Mouse (Mus musculus): ENCODE measurements around the gene Arhgap45. TPM values are rescaled to one million over a fixed set of nuclear protein-coding genes. Genes with fewer than 3 reads are reported as not detected.

Arhgap45 gene
- total and polyA plus RNA-seq, 3 experiments, result 3.5 to 16.6 (median 5.1) TPM

DNA sequence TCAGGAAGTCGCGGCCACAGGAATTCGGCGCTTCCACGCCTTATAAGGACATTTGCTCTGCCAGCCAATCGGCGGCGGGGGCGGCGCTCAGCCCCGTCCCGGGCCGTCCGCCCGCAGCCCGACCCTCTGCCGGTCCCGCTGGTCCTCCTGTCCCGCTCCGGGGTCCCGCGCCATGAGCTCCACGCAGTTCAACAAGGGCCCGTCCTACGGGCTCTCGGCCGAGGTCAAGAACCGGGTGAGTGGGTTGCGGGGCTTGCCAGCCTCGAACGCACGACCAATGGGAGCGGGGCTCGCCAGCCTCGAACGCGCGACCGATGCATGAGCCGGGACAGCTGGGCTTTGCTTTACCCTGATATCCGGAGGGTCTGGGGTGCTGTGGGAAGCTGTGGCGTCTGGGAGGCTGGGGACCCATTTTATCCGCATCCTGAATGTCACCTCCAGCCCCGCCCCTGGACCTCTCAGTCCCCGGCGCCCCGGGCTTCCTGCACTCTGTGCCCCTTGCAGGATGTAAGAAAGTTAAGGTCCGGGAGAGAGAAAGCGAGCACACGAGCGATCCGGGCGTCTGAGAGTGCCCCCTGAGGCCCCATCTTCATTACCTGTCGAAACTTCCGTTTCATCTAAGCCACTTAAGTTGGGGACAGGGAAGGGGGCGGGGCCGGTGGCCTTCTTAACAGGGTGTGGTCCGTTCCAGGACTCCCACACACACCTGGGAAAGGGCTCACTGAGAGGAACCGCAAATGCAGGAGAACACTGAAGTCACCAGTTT is 27.8 kb upstream of the Arhgap45 start, which contains the start of gene Cnn2:
Gene Cnn2 (plus strand): TSS at position 79 of the 766 bp plus-strand sequence.
- DNase-seq, result peak; percentile 84 to 88
- 1% methylated on average over 59 of the region's 59 CpGs for WGBS
- intact Hi-C loops (cut with DNase I), result loop anchor here (2.0 to 10.0 kb wide), 3 partner anchors 50 to 276 kb away; partner anchors contain the start of genes Dazap1, Gamt and Polr2e
- H3K27me3 ChIP-seq (ENCODE audit: control insufficient read depth, insufficient read depth, low read length), result no peaks in the 10 kb centered on the region
- peak; percentile 41 for TF ChIP-seq POLR2A (IDR thresholded peaks at IDR 0.05; ENCODE audit: insufficient read depth, low read depth, low read length)
- no peak for TF ChIP-seq CTCF (IDR thresholded peaks at IDR 0.05)
- H3K36me3 ChIP-seq (ENCODE audit: control insufficient read depth, insufficient read depth, low read length), result no peaks in the 10 kb centered on the region
- H3K4me3 ChIP-seq, result peak within 1 kb of the TSS; percentile 92
- H3K4me1 ChIP-seq (ENCODE audit: control insufficient read depth, insufficient read depth, low read length), result peaks cover 17% of the 10 kb centered on the region
- H3K79me2 ChIP-seq (replicated peaks; ENCODE audit: control insufficient read depth, insufficient read depth, low read length), result peaks cover 2% of the 10 kb centered on the region
- H3K9ac ChIP-seq (ENCODE audit: low read depth, low read length), result peak within 1 kb of the TSS; percentile 91
- H3K27ac ChIP-seq, result peak within 1 kb of the TSS; percentile 96

DNA sequence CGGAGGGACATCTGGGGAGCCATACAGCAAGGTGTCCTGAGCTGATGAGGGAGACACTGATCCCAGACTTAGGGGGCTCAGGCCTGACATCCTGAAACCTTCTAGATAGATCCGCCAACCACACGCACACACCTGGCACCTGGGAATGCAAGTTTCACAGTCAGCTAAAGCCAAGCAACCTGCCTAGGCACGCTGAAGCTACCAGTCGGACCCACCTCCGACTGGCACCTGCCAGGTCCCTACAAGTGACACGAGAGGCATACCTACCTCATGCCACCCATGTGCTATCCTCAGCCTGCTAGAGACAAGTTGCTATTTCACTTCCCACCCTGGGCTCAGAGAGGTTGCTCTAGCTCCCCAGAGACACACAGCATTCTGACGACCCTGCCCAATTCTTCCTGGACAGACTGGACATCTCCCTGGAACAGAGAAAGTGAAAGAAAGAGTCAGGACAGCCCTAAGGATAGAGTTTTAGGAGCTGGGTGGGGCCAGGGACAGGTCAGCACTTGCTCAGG is 27.1 kb upstream of the Arhgap45 start:
- Histone ChIP-seq H3K27me3 (ENCODE audit: control insufficient read depth, insufficient read depth, low read length) (no peaks in the 10 kb centered on the region), H3K9ac (ENCODE audit: low read depth, low read length) (peak overlapping the region; percentile 91), H3K36me3 (ENCODE audit: control insufficient read depth, insufficient read depth, low read length) (no peaks in the 10 kb centered on the region), H3K4me3 (peak overlapping the region; percentile 92), H3K4me1 (ENCODE audit: control insufficient read depth, insufficient read depth, low read length) (peaks cover 17% of the 10 kb centered on the region), H3K27ac (peak overlapping the region; percentile 96), H3K79me2 (replicated peaks; ENCODE audit: control insufficient read depth, insufficient read depth, low read length) (no peaks in the 10 kb centered on the region; the same call in 1 of the 2 replicates)
- TF ChIP-seq POLR2A (IDR thresholded peaks at IDR 0.05; ENCODE audit: insufficient read depth, low read depth, low read length) (no peak), CTCF (IDR thresholded peaks at IDR 0.05) (no peak), EP300 (IDR thresholded peaks at IDR 0.05; ENCODE audit: insufficient read depth, low read depth, low read length) (no peak)
- WGBS, result 37% methylated on average over 8 of the region's 8 CpGs
- intact Hi-C loops (cut with DNase I), result loop anchor here (2.0 to 10.0 kb wide), 3 partner anchors 49 to 275 kb away; partner anchors contain the start of genes Dazap1, Gamt and Polr2e
- no peak for DNase-seq

DNA sequence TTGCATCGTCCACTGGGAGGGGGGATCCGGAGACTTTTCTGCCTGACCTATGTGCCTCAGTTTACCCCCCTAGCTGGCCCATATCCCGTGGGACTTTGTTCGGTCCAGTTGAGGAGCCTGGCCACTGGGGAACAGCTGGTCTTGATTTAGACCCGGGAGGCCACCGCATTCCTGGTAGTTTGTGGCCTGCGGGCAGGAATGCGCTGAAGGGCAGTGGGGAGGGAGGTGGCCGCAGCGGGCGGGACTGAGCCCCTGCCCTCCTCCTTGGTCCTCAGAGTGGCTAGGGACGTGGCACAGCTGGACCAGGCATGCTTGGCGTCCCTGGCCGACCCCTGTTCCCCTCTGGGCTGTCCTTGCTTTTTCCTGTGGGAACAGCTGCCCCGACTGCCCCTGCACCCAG is 26.6 kb upstream of the Arhgap45 start:
- H3K27ac ChIP-seq, result peak overlapping the region; percentile 26
- peak overlapping the region; percentile 39 for H3K9ac ChIP-seq (ENCODE audit: low read depth, low read length)
- WGBS, result 19% methylated on average over 15 of the region's 15 CpGs
- no peaks in the 10 kb centered on the region for H3K27me3 ChIP-seq (ENCODE audit: control insufficient read depth, insufficient read depth, low read length)
- DNase-seq, result no peak
- no peaks in the 10 kb centered on the region; the same call in 1 of the 2 replicates for H3K79me2 ChIP-seq (replicated peaks; ENCODE audit: control insufficient read depth, insufficient read depth, low read length)
- peaks cover 17% of the 10 kb centered on the region for H3K4me1 ChIP-seq (ENCODE audit: control insufficient read depth, insufficient read depth, low read length)
- intact Hi-C loops (cut with DNase I), result loop anchor here (2.0 to 10.0 kb wide), 3 partner anchors 49 to 275 kb away; partner anchors contain the start of genes Dazap1, Gamt and Polr2e
- no peak overlapping the region for H3K4me3 ChIP-seq
- H3K36me3 ChIP-seq (ENCODE audit: control insufficient read depth, insufficient read depth, low read length), result no peaks in the 10 kb centered on the region
- TF ChIP-seq CTCF (IDR thresholded peaks at IDR 0.05) (no peak), EP300 (IDR thresholded peaks at IDR 0.05; ENCODE audit: insufficient read depth, low read depth, low read length) (no peak), POLR2A (IDR thresholded peaks at IDR 0.05; ENCODE audit: insufficient read depth, low read depth, low read length) (no peak)

DNA sequence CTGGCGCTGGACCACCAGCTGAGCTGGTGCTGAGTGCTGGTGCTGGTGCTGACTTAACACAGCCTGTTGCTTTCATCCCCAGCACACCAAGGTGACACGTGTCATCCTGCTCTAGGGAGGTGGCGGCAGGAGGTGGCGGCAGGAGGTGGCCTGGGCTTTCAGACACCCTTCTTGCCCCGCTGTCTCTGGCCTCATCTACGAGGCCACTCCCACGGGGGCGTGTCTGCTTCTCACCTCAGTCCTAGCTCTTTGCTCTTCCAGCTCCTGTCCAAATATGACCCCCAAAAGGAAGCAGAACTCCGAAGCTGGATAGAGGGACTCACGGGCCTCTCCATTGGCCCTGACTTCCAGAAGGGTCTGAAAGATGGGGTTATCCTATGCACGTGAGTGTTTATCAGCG is 25.4 kb upstream of the Arhgap45 start:
- H3K79me2 ChIP-seq (replicated peaks; ENCODE audit: control insufficient read depth, insufficient read depth, low read length), result no peaks in the 10 kb centered on the region; the same call in 1 of the 2 replicates
- H3K27me3 ChIP-seq (ENCODE audit: control insufficient read depth, insufficient read depth, low read length), result no peaks in the 10 kb centered on the region
- no peak overlapping the region for H3K27ac ChIP-seq
- no peaks in the 10 kb centered on the region for H3K36me3 ChIP-seq (ENCODE audit: control insufficient read depth, insufficient read depth, low read length)
- 76% methylated on average over 12 of the region's 12 CpGs for WGBS
- H3K4me1 ChIP-seq (ENCODE audit: control insufficient read depth, insufficient read depth, low read length), result peaks cover 15% of the 10 kb centered on the region
- intact Hi-C loops (cut with DNase I), result no loop called here
- DNase-seq, result no peak
- no peak overlapping the region for H3K4me3 ChIP-seq
- TF ChIP-seq EP300 (IDR thresholded peaks at IDR 0.05; ENCODE audit: insufficient read depth, low read depth, low read length) (no peak), POLR2A (IDR thresholded peaks at IDR 0.05; ENCODE audit: insufficient read depth, low read depth, low read length) (no peak), CTCF (IDR thresholded peaks at IDR 0.05) (no peak)
- no peak overlapping the region for H3K9ac ChIP-seq (ENCODE audit: low read depth, low read length)

DNA sequence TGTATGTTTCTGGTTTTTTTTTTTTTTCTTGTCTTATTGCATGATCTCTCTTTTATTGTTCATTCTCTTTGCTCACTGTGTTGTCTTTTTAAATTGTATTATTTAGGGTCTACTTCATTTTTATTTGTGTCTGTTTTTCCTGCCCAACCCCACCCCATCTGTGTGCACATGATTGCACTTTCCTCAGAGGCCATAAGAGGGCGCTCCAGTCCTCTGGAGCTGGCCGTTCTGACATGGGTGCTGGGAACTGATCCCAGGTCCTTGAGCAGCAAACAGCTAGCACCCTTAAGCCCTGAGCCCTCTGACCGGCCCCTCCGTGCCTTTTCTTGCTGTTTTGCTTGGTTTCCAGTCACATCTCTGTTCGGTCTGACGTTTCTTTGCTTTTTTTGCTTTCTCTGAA is 24.9 kb upstream of the Arhgap45 start:
- intact Hi-C loops (cut with DNase I), result no loop called here
- H3K4me1 ChIP-seq (ENCODE audit: control insufficient read depth, insufficient read depth, low read length), result peaks cover 14% of the 10 kb centered on the region
- 94% methylated on average over 6 of the region's 6 CpGs for WGBS

More for the DNA sequence above, 24.9 kb upstream of the Arhgap45 start:
- H3K27me3 ChIP-seq (ENCODE audit: control insufficient read depth, insufficient read depth, low read length), result no peaks in the 10 kb centered on the region
- H3K36me3 ChIP-seq (ENCODE audit: control insufficient read depth, insufficient read depth, low read length), result no peaks in the 10 kb centered on the region
- no peaks in the 10 kb centered on the region; the same call in 1 of the 2 replicates for H3K79me2 ChIP-seq (replicated peaks; ENCODE audit: control insufficient read depth, insufficient read depth, low read length)
- TF ChIP-seq CTCF (IDR thresholded peaks at IDR 0.05) (peak; percentile 49), POLR2A (IDR thresholded peaks at IDR 0.05; ENCODE audit: insufficient read depth, low read depth, low read length) (no peak)
- H3K9ac ChIP-seq (ENCODE audit: low read depth, low read length), result no peak overlapping the region
- H3K4me3 ChIP-seq, result no peak overlapping the region
- DNase-seq, result no peak
- H3K27ac ChIP-seq, result no peak overlapping the region

Measured in heart, adult 2 months (tissue).